Mouse (Mus musculus) kidney, adult 2 months (tissue): Measurements from ENCODE around the gene Btrc.

Source experiments
- CTCF ChIP-seq: fragments of 200-500 bp; conservative IDR thresholded peaks from 2 replicates; pipeline ENCODE4 v1.5.1; 2011; ENCODE audit warnings: low read depth, mild to moderate bottlenecking, control low read depth, low read length, moderate library complexity, mixed read lengths; ENCODE audit not compliant: insufficient read depth, insufficient read length
- POLR2A ChIP-seq: fragments of 200-500 bp; IDR thresholded peaks from one replicate; pipeline ENCODE4 v1.6.1; 2011; ENCODE audit warnings: low read depth, low read length, control low read depth

DNA sequence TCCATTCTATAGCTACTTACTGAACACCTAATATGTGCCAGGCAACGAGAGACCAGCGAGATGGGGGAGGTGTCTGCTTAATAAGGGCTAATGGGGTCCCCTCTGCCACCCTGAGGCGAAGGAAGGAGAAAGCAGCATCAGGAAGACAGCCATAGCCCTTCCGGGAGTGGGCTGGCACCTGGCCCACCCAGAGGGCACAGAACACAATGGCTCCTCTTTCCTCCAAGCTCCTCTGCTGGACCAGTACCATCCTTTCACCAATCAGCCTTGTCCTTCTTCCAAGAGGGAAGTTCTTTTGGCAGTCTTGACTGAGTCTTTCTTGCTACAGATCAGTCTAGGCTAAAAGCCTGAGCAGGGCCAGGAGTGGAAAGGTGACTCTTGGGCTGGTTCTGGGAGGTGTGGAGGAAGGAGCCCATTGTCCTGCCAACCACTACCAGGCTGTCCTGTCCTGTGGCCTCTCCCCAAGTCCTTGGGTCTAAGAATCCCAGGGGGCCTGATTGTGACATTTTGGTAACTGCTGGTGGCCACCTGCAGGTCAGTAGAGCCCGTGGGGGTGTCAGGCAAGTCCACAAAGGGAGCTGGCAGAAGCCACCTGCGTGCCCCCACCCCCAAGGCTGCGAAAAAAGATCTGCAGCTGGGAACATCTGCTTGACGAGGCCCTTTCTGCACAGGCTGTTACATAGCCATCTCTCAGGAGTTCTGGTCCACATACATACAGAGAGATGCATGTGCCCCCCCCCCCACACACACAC is 177.3 kb downstream of the Btrc start:
- TF ChIP-seq POLR2A (no peak), CTCF (no peak)
